Comparison of ENCODE assay signal across 8 mouse cellular contexts in the genomic region with DNA sequence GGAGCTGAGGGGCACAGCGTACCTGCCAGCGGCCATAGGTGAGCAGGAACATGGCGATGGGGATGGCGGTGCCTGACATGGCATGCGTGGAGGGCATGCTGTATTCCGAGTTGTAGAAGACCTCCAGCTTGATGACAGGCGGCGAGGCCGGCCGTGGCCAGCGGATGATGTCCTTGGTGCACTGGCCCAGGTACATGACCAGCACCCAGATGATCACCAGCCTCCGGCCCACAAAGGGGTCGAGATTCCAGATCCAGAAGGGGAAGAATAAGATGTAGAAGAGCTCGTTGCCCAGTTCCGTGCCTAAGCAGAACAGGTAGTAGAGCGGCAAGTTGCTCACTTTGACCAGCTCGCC. TPM values are rescaled to one million over a fixed set of nuclear protein-coding genes. Genes with fewer than 3 reads are reported as not detected.
DNase-seq lines count a peak whose midpoint lies in the region; ATAC-seq and TF ChIP-seq lines count a peak whose summit lies in the region.

No protein-coding gene starts in this region.

- H3K9me3 ChIP-seq in embryonic facial prominence, embryonic 15.5 days (replicated peaks) = no peaks in the 10 kb centered on the region
- H3K9me3 ChIP-seq in hindbrain, embryonic 14.5 days (ENCODE audit: control insufficient read depth, low read length) = no peaks in the 10 kb centered on the region
- H3K9me3 ChIP-seq in liver, embryonic 15.5 days (replicated peaks) = no peaks in the 10 kb centered on the region
- H3K9me3 ChIP-seq in neural tube, embryonic 13.5 days = no peaks in the 10 kb centered on the region

- H3K4me3 ChIP-seq in layer of hippocampus, adult 2 months = peak overlapping the region; percentile 88
- peak overlapping the region; percentile 76 for H3K4me3 ChIP-seq in embryonic facial prominence, embryonic 15.5 days (replicated peaks)
- H3K4me3 ChIP-seq in hindbrain, embryonic 14.5 days (replicated peaks; ENCODE audit: low read length) = peak overlapping the region; percentile 87
- H3K4me3 ChIP-seq in liver, embryonic 15.5 days (replicated peaks) = peak overlapping the region; percentile 72
- peak overlapping the region; percentile 82 for H3K4me3 ChIP-seq in neural tube, embryonic 13.5 days

- in situ Hi-C loops in Patski (cut with MboI; ENCODE audit: low pct_unique_long_range_greater_than_20kb) = no loop called here

- ATAC-seq in Patski = peak; percentile 28
- no peak; the same call in 1 of the 2 replicates for ATAC-seq in embryonic facial prominence, embryonic 15.5 days (ENCODE audit: insufficient number of reproducible peaks, low FRiP score, low TSS enrichment, low read depth)
- peak; percentile 1; the same call in 1 of the 2 replicates for ATAC-seq in hindbrain, embryonic 14.5 days (ENCODE audit: low FRiP score)
- ATAC-seq in liver, embryonic 15.5 days (ENCODE audit: insufficient read depth) = peak; percentile 26
- peak; percentile 54 for ATAC-seq in neural tube, embryonic 13.5 days (ENCODE audit: low read depth)

- POLR2A ChIA-PET in Patski (lab: Charles Lee) = no interaction called here

- no peak for DNase-seq in layer of hippocampus, adult 2 months (ENCODE audit: low spot score in 2 of 2)
- DNase-seq in layer of hippocampus, postnatal 10 days (ENCODE audit: low spot score in 2 of 2) = no peak
- DNase-seq in Patski (ENCODE audit: low read depth, low spot score) = no peak
- no peak for DNase-seq in hindbrain, embryonic 14.5 days (ENCODE audit: low spot score)
- DNase-seq in right cerebral cortex, postnatal 25 days = no peak

- H3K27me3 ChIP-seq in Patski = peaks cover 3% of the 10 kb centered on the region
- no peaks in the 10 kb centered on the region for H3K27me3 ChIP-seq in embryonic facial prominence, embryonic 15.5 days
- peaks cover 12% of the 10 kb centered on the region; the same call in 1 of the 2 replicates for H3K27me3 ChIP-seq in hindbrain, embryonic 14.5 days (ENCODE audit: control insufficient read depth, insufficient read depth, low read length)
- H3K27me3 ChIP-seq in liver, embryonic 15.5 days = no peaks in the 10 kb centered on the region
- peaks cover 52% of the 10 kb centered on the region for H3K27me3 ChIP-seq in neural tube, embryonic 13.5 days

- CTCF ChIA-PET in Patski (lab: Charles Lee) = interaction anchor here (0.8 kb wide), 1 partner anchor 17 kb away, joined by 3 read pairs; no protein-coding TSS in a partner anchor

- no peak for TF ChIP-seq CTCF in layer of hippocampus, adult 2 months (conservative IDR thresholded peaks at IDR 0.05)
- TF ChIP-seq CTCF in Patski (IDR thresholded peaks at IDR 0.05) = no peak

- peak overlapping the region; percentile 86 for H3K9ac ChIP-seq in embryonic facial prominence, embryonic 15.5 days
- peak overlapping the region; percentile 95 for H3K9ac ChIP-seq in hindbrain, embryonic 14.5 days
- peak overlapping the region; percentile 87 for H3K9ac ChIP-seq in liver, embryonic 15.5 days
- peak overlapping the region; percentile 92 for H3K9ac ChIP-seq in neural tube, embryonic 13.5 days

- peak overlapping the region; percentile 95 for H3K27ac ChIP-seq in layer of hippocampus, adult 2 months
- H3K27ac ChIP-seq in embryonic facial prominence, embryonic 15.5 days (replicated peaks) = peak overlapping the region; percentile 75
- H3K27ac ChIP-seq in hindbrain, embryonic 14.5 days = peak overlapping the region; percentile 77; the same call in 1 of the 2 replicates
- peak overlapping the region; percentile 82 for H3K27ac ChIP-seq in liver, embryonic 15.5 days (replicated peaks)
- H3K27ac ChIP-seq in neural tube, embryonic 13.5 days (replicated peaks) = peak overlapping the region; percentile 86

- 1% methylated on average over 17 of the region's 17 CpGs for WGBS in embryonic facial prominence, embryonic 15.5 days
- 1% methylated on average over 17 of the region's 17 CpGs for WGBS in hindbrain, embryonic 14.5 days
- under 1% methylated on average over 17 of the region's 17 CpGs for WGBS in liver, embryonic 15.5 days (ENCODE audit: insufficient replicate concordance)
- 1% methylated on average over 17 of the region's 17 CpGs for WGBS in neural tube, embryonic 13.5 days

- H3K4me1 ChIP-seq in embryonic facial prominence, embryonic 15.5 days = peaks cover 15% of the 10 kb centered on the region; the same call in 1 of the 2 replicates
- peaks cover 23% of the 10 kb centered on the region for H3K4me1 ChIP-seq in hindbrain, embryonic 14.5 days (replicated peaks; ENCODE audit: control insufficient read depth, insufficient read depth, low read length)
- H3K4me1 ChIP-seq in liver, embryonic 15.5 days (replicated peaks) = peaks cover 29% of the 10 kb centered on the region
- peaks cover 24% of the 10 kb centered on the region for H3K4me1 ChIP-seq in neural tube, embryonic 13.5 days (replicated peaks)

- no peaks in the 10 kb centered on the region for H3K36me3 ChIP-seq in embryonic facial prominence, embryonic 15.5 days
- H3K36me3 ChIP-seq in hindbrain, embryonic 14.5 days (replicated peaks; ENCODE audit: control insufficient read depth, insufficient read depth) = no peaks in the 10 kb centered on the region
- no peaks in the 10 kb centered on the region for H3K36me3 ChIP-seq in liver, embryonic 15.5 days (replicated peaks)
- H3K36me3 ChIP-seq in neural tube, embryonic 13.5 days = no peaks in the 10 kb centered on the region

- peak overlapping the region; percentile 95 for H3K4me2 ChIP-seq in embryonic facial prominence, embryonic 15.5 days (replicated peaks)
- H3K4me2 ChIP-seq in hindbrain, embryonic 14.5 days (replicated peaks) = peak overlapping the region; percentile 89
- peak overlapping the region; percentile 86 for H3K4me2 ChIP-seq in liver, embryonic 15.5 days
- H3K4me2 ChIP-seq in neural tube, embryonic 13.5 days = peak overlapping the region; percentile 97

RNA-seq across cellular contexts. Expression of a gene that starts 0.7 kb away (rescaled TPM):
- 10 to 100 TPM; 28.9 to 32.2 TPM for total RNA-seq in layer of hippocampus, adult 2 months (2021)
- 10 to 100 TPM; 28.5 to 29.6 TPM for total RNA-seq in layer of hippocampus, postnatal 10 days (2021)
- polyA plus RNA-seq in Patski (2021) = 10.5 TPM
- polyA plus RNA-seq in embryonic facial prominence, embryonic 15.5 days (2015; fragmentation: Nextera tagmentation; extraction: Ambion mirVana) = 29.0 and 30.4 TPM in 2 replicates
- 16.6 and 21.0 TPM in 2 replicates for polyA plus RNA-seq in hindbrain, embryonic 14.5 days (2014; fragmentation: Nextera tagmentation; extraction: Ambion mirVana)
- polyA plus RNA-seq in liver, embryonic 15.5 days (2015; fragmentation: Nextera tagmentation; extraction: Ambion mirVana) = 13.3 and 15.6 TPM in 2 replicates
- 8.0 and 8.6 TPM in 2 replicates for polyA plus RNA-seq in neural tube, embryonic 13.5 days (2015; fragmentation: Nextera tagmentation; extraction: Ambion mirVana)
